Mouse (Mus musculus) spleen, postnatal 10 days (tissue): ENCODE data around the gene Ptk6.
"Not testable (repeated sequence)": the region's sequence is repeated elsewhere in the genome, so short reads cannot be mapped to it uniquely, and the experiment has no call there.

Experiments used
- DNase-seq, 2 experiments: peaks; one replicate each; pipeline ENCODE4 v3.0.0; 2021 to 2022; ENCODE audit warnings: low spot score in 2 of 2

Ptk6 gene

GRCm38 (mm10) chr2:181218881-181219485 is 16.4 kb upstream of the Ptk6 start:
- no peak for DNase-seq

GRCm38 (mm10) chr2:181216037-181216436 is 13.4 kb upstream of the Ptk6 start:
- DNase-seq: no peak

GRCm38 (mm10) chr2:181213021-181213445 is 10.4 kb upstream of the Ptk6 start, which contains the start of gene Srms:
Srms (minus strand) TSS chr2:181213185.
- peak in 1 of 2 experiments; percentile 53 for DNase-seq

DNA sequence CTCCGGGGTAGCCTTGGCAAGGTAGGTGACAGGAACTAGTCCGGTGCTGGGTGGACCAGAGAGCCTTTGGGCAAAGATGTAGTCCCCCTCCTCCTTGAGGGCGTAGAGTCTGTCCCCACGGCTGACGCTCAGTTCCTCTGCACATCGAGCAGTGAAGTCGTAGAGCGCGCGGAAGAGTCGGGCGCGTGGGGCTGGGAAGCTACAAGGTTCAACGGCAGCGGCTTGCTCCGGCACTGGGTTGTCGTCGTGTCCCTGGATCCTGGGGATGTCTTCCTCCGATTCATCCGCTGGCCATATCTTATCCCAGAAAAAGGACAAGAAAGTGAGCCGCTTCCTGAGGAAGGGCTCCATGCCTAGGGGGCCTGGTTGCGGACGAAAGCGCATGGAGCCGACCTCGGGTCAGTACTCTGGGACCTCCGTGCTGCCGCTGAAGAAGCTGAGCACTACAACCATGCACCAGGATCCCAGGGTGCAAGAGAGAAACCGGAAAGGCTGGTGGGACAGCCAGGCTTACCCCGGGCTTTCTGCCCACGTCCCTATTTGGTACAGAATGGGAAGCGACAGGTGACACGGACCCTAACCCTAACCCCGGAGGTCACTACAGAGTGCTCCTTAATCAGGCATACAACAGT is 9.9 kb upstream of the Ptk6 start:
- DNase-seq: no peak

DNA sequence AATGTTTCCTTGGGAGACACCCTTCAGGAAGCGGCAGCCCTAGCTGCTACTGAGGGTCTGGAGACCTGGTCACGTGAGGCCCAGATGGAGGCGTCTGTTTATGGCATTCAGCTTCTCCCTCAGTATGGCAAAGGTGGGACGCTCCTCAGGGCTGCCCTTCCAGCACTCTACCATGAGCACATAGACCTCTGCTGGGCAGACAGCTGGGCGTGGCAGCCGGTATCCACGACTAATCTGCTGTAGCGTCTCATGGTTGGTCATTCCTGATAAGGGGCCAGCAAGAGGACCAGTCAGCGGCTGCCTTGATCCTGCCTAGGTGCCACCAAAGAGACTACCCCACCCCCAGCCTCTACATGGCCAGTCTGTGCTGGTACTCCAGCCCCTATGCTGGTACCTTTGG is 3.5 kb upstream of the Ptk6 start:
- peak in 1 of 2 experiments; percentile 42 for DNase-seq

GRCm38 (mm10) chr2:181205678-181206077 is 3.1 kb upstream of the Ptk6 start:
- DNase-seq: no peak

GRCm38 (mm10) chr2:181202886-181203285 is 297 bp upstream of the Ptk6 start:
- DNase-seq: no peak

- DNase-seq: no peak
Observed at GRCm38 (mm10) chr2:181201606-181202005, 983 bp downstream of the Ptk6 start.

GRCm38 (mm10) chr2:181196628-181197300 is 5.8 kb downstream of the Ptk6 start:
- no peak for DNase-seq

GRCm38 (mm10) chr2:181193044-181193443 is 9.5 kb downstream of the Ptk6 start:
- DNase-seq: no peak

DNA sequence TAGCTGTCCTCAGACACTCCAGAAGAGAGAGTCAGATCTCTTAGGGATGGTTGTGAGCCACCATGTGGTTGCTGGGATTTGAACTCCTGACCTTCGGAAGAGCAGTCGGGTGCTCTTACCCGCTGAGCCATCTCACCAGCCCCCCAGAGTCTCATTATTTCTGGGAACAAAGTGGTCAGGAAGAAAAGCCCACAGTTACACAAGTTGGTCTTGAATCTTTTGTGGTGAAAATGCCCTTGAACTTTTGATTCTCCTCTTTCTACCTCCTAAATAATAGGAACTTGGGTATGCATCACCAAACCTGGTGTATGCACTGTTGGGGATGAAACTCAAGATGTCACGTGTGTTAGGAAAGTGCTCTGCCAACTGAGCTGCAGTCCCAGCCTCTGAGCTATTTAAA is 10.7 kb downstream of the Ptk6 start:
- DNase-seq: no peak

GRCm38 (mm10) chr2:181191385-181191784 is 11.2 kb downstream of the Ptk6 start:
- DNase-seq: not testable (repeated sequence)

- no peak for DNase-seq
Observed at GRCm38 (mm10) chr2:181189321-181189720, 13.3 kb downstream of the Ptk6 start.

- peak in 1 of 2 experiments; percentile 51 for DNase-seq
Observed at GRCm38 (mm10) chr2:181188681-181189080, 13.9 kb downstream of the Ptk6 start.

DNA sequence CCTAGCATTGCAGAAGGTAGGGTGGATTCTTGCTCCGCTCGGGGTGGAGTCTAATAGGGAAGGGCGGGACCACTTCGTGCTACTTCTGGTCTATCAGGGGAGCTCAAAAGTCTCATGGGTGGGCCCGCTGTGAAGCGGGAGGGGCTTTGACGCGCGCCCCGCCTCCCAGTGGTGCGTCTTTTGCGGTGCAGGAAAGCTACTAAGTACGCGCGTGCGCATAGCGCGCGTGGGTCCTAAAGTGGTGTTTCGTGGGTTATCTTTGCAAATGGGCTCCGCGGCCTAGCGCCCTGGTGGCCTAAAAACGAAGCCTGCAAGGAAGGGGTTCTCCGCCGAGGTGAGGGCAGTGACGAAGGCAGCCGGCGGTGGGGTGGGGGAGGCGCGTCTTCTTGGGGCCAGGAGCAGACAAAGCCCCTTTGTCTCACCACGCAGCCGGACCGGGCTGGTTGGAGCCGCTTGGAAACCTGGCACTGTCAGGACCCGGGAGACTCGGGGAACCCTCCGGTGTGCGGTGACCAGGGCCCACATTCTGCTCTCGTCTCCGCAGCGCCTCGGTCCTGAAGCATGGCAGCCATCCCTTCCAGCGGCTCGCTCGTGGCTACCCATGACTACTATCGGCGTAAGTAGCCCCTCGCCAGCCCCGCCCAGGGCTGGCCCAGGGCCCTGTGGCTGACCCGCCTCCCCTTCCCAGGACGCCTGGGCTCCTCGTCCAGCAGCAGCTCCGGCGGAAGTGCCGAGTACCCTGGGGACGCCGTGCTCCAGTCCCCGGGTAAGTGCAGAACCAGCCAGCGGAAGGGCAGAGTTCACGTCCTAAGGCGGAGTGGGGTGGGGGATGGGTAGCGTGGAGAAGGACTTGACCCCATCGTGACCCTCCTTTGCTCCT is 15.2 kb downstream of the Ptk6 start, which contains the start of gene Ppdpf:
Ppdpf (plus strand) TSS at position 127 of the 880 bp plus-strand sequence.
- peak; percentile 82 to 93 for DNase-seq

- DNase-seq: peak; percentile 70 to 88
Observed at GRCm38 (mm10) chr2:181186635-181187034, 16.0 kb downstream of the Ptk6 start.

DNA sequence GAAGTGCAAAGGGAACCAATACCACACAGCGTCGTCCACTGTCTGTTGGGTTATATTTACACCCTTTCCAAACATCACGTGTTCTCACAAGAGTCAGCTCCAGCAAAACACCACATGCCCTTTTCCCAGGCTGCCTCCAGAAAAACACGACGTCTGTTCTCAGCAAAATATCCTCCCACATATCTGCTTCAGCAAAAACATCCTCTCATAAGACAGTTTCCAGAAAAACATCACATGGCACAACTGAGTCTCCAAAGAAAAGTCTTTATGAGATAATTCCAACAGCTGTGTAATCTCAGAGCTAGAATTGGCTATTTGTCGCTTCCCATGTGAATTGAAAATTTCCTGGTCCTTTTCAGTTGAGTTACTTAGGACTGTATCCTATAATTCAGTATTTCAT is 21.7 kb downstream of the Ptk6 start:
- no peak for DNase-seq

DNA sequence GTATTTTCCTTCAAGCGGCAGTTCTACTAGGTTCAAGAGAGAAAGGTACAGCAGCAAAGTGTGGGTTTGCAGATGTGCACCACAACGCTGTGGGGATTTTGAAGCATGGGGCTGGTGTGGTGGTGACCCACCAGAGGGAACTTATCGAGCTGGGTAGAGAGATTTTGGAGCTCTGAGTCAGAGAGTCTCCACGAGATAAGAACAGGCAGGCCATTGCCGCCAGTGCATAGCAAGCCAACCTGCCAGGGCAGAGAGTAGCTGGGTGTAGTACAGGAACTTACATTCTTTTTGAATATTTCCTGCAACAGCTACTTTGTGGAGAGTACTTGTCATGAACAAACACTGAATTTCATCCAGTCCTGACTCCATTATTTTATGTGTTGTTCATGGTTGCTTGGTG is 24.1 kb downstream of the Ptk6 start:
- DNase-seq: no peak

GRCm38 (mm10) chr2:181178015-181178414 is 24.6 kb downstream of the Ptk6 start:
- no peak for DNase-seq

DNA sequence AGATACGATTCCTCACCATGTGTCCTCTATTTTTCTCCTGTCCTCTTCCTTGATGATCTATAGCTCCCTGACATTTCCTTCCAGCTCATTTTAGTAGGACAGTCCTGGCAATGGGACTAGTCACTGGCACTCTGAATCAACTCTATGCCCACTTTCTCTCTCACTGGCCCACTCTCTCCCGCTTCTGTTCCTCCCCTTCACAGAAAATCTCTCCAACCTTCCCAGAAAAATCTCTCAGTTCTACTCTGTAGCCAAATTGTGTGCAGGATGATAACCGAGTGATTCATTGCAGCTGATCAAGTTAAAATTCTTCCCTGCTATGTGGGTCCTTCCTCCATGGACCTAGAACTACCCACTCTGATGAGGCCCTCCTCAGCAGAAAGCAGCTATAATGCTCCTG is 27.9 kb downstream of the Ptk6 start:
- no peak for DNase-seq

DNA sequence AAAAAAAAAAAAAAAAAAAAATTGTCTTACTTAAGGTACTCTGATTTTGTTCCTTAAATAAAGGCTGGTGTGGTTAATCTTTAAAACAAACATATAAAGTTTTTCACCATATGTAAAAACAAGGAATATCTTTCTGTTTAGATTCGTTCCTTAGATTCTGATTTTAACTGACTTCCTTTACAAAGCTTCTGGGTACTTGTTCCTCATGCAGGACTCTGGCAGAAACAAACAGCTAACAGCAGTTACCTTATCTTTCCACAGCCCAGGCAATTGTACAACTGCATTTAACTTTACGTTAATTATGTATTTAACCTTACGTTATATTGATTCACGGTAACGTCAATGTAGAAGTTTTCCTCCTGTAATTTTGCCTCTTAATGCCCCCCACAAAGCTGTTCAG is 36.1 kb downstream of the Ptk6 start:
- DNase-seq: no peak

GRCm38 (mm10) chr2:181160821-181161220 is 41.8 kb downstream of the Ptk6 start:
- DNase-seq: no peak
